Mouse (Mus musculus): ENCODE results near the gene Ruvbl1.

GRCm38 (mm10) chr6:88443446-88443845 is 21.8 kb upstream of the Ruvbl1 start:
- TF ChIP-seq EP300 (IDR thresholded peaks at IDR 0.05; ENCODE audit: insufficient read depth, low read depth, low read length) (no peak), POLR2A (IDR thresholded peaks at IDR 0.05; ENCODE audit: insufficient read depth, low read depth, low read length) (no peak), CTCF (IDR thresholded peaks at IDR 0.05) (no peak)
